Mouse (Mus musculus) lung, adult 2 months (tissue): Measurements from ENCODE around the gene Ipo9.

Experiments
- CTCF ChIP-seq: fragments of 200-500 bp; IDR thresholded peaks from 2 replicates; pipeline ENCODE4 v1.5.1; 2011; ENCODE audit warnings: mild to moderate bottlenecking, low read length, control low read depth; ENCODE audit not compliant: insufficient read depth
- POLR2A ChIP-seq: fragments of 200-500 bp; IDR thresholded peaks from 2 replicates; pipeline ENCODE4 v1.6.1; 2011; ENCODE audit warnings: low read depth, mild to moderate bottlenecking, control low read depth, low read length, borderline replicate concordance; ENCODE audit errors: extremely low read depth

GRCm38 (mm10) chr1:135380071-135380991 is 50.0 kb downstream of the Ipo9 start:
- TF ChIP-seq POLR2A = no peak
- TF ChIP-seq CTCF = no peak
